Mouse (Mus musculus) thymus, adult 2 months (tissue): ENCODE results near the gene Hexim2.

Experiments used
- CTCF ChIP-seq: fragments of 200-500 bp; IDR thresholded peaks from 2 replicates; pipeline ENCODE4 v1.5.1; 2012; ENCODE audit warnings: mild to moderate bottlenecking, control low read depth, low read length, moderate library complexity, borderline replicate concordance; ENCODE audit not compliant: control insufficient read depth, poor library complexity, insufficient read depth; ENCODE audit errors: extremely low read depth
- POLR2A ChIP-seq: fragments of 200-500 bp; IDR thresholded peaks from 2 replicates; pipeline ENCODE4 v1.6.1; 2012; ENCODE audit warnings: mild to moderate bottlenecking, low read length, control low read depth, moderate library complexity; ENCODE audit not compliant: control insufficient read depth, poor library complexity, insufficient read depth; ENCODE audit errors: extremely low read depth

GRCm38 (mm10) chr11:103184891-103185290 lies 52.7 kb downstream of the Hexim2 start:
- TF ChIP-seq CTCF = no peak
- TF ChIP-seq POLR2A = no peak
